Mouse (Mus musculus): ENCODE results near the gene Arhgef12.
A peak's percentile ranks its signal among the peaks of the same experiment; 100 is the strongest.

Arhgef12 gene

DNA sequence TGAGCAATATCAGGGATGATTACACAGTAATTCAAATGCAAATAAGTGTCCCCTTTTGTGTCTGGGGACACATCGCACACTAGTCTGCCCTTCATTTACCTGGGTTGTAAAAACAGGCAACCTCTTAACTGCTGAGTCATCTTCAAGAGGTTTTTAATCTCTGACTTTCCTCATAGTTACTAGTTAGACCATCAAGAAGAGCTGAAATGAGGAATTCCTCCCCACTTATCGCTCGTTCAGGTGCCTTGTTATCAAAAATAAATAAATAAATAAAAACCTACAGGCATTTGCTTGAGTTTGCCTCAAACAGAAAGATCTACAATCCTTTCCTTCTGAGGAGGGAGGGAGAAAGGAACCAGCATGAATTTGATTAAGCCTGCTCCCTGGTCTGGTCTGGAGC, 1.7 kb upstream of the Arhgef12 start:
- DNase-seq (ENCODE audit: low spot score): no peak

DNA sequence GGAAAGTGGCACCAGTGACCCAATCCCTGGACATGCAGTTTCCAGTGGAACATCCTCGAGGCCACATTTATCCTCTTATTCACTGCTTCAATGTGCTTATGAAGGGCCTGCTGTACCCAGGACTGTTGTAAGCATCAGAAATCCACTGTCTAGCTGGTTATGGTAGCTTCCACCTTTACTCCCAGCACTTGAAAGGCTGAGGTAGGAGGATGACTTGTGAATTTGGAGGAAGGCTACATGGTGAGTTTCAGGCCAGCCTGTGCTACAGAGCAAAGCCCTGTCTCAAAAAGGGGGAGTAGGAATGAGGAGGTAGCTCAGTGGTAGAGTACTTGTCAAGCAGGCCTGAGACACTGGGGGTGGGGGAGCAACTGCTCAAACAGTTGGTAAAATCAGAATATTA, 1.0 kb upstream of the Arhgef12 start:
- DNase-seq (ENCODE audit: low spot score): no peak

DNA sequence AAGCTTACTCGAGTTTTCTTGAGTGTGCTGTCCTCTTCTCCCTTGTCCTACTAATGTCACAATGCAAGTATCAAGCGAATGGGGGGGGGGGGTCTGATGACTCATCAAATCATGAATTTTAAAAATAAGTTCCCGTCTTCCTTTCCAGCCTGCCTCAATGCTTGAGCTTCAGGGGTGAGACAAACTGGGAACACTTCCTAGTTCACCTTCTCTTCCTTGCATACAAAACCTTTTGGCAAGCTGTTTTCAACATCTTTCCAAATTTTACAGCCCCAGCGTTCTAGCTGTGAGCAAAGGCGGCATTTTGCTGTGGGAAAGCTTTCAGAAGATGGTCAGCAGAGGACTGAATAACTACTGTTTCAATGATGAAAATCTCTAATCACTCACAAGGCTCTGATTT, 516 bp upstream of the Arhgef12 start:
- no peak for DNase-seq (ENCODE audit: low spot score)

DNA sequence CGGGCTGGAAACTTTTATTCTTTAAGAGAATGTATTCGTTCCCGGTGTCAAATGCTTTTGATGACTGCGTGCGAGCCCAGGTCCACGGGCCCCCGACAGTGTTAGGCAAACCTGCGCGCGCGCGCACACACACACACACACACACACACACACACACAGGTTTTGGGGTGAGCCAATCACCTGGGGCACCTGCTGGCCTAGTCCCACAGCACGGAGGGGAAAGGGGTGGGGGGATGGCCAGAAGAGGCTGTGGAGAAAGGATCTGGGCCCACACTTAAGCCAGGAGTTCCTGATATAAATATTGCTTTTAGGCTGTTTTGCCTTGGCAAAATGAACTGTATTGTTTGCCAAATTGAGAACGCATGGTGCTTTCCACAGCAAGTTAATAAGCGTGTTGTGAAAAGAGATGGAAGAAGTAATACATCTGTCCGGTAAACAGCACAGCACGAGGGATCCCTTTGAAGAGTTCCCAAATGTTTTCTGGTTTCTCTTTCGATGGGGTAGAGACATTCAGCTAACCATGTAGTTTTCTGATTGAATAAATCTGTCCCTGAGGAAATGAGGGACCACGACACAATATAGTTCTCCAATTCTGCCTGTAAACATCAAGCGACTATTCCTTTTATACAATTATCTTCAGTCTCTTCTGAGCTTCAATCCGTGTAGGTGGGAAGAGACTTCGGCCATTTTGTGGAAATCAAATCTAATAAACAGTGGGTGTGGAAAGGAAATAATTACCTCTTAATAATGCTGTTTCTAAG, 433 bp downstream of the Arhgef12 start:
- no peak for DNase-seq (ENCODE audit: low spot score)

DNA sequence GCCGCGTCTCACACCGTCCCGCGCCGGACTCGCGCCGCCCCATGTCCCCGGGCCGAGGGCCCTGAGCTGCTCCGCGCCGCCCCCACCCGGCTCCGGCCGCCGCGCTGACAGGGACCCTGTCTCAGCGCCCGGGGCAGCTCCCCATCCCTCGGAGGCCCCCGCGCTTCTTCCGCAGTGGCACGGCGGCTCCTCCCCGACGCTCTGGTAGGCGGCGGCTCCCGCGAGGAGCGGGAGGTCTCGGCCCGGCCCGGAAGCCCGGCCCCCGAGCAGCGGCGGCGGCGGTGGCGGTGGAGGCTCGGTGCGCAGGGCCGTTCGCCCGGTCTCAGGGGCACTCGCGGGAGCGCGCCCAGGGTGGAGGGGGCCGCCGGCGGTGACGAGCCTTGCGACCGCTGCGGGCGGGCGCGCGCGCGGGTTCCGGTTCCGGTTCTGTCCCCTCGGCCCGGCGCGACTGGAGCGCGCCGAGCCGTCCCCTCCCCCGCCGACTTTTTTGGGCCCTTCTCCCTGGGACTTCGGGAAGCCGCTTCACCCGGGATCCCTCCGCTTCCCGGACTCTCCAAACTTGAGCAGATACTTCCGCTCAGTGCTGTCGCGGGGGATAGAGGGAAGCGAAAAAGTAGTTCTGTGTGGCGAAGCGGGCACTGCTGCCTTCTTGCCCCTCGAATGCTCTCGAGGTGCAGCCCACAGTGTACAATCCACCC, 1.2 kb downstream of the Arhgef12 start:
- DNase-seq (ENCODE audit: low spot score): peak; percentile 83

DNA sequence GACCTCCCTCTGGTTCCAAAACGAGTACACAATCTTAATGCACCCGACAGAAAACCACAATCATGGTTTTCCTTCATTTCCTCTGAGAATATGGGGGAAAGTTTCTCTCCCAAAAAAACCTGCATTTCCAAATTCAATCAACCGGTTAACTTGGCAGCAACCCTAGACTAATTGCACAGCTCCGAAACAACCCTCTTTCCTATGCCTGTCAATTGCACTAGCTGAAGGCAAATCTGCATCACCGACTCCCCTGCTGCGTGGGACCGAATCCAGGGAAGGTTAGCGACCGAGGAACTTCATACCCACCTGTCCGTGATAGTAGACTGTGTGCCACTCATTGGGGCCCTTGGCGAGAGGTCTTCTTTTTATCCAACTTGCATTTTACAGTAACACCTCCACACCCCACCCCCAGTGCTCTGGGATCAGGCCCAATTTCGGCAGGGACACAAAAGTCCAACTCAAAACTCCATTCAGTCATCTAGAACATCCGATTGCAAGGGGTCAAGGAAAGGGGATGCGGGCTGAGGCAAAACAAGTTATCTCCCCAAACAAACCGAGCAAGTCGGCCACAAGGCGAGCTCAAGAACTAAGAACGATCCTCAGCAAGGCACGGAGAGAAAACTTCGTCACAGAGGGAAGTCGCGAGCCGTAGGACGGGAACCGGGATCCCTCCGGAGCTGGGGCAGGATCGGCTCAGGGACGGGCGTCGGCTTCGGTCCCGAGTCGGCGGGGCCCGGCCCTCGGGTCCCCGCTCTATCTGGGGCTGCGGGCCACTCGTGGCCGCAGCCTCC, 2.0 kb downstream of the Arhgef12 start:
- no peak for DNase-seq (ENCODE audit: low spot score)

DNA sequence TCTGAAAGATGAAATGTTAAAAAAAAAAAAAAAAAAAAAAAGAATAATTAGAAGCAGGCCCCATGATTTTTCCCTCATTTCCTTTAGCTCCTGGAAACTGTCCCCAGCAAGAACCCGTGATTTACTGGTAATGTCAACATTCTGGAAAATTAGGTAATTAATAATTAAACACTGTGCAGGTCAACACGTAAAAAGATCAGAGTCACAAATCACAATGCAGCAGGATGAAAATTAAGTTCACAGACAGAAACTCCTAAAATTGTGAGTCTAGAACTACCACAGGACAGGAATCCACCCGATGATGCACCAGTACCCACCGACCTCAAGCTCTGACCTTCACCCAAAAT, 2.5 kb downstream of the Arhgef12 start:
- no peak for DNase-seq (ENCODE audit: low spot score)

DNA sequence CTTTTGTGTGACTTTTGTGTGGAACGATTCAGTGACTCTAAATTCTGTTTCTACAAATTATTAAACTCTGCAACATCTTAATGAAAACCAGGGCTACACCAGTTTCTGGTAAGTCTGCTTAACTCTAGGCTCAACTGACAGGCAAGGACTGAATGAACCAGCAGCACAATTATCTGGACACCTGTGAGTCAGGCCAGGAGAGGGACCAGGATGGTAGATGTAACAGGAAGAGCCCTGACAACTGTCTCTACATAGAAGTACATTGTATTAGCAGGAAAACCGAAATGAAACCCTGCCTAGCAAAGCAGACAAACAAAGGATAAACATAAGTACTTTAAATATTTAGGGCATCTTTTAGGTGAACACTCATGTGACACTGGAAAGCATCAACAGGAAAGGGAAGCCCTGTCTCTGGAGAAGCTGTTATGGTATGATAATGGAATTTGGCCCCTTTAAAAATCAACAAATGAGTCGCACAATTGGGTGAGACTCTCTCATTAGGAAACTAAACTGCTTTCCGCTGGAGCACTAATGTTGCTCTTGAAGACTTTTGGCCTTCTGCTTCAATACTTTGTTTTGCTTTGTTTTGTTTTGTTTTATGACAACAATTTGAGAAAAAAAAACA, 3.3 kb downstream of the Arhgef12 start:
- no peak for DNase-seq (ENCODE audit: low spot score)

DNA sequence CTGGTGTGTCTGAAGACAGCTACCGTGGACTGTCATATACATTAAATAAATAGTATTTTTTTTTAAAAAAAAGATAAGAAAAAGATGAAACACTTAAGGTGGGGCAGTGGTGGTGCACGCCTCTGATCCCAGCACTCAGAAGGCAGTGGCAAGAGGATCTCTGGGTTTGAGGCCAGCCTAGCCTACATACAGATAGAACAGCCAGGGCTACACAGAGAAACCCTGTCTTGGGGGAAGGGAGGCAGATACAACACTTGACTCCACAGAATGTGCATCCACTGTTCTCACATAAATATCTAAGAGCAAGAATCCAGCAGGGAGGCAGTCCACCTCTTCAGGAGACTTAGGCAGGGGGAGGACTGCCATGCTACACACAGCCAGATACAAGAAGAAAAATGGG, 4.1 kb downstream of the Arhgef12 start:
- no peak for DNase-seq (ENCODE audit: low spot score)

DNA sequence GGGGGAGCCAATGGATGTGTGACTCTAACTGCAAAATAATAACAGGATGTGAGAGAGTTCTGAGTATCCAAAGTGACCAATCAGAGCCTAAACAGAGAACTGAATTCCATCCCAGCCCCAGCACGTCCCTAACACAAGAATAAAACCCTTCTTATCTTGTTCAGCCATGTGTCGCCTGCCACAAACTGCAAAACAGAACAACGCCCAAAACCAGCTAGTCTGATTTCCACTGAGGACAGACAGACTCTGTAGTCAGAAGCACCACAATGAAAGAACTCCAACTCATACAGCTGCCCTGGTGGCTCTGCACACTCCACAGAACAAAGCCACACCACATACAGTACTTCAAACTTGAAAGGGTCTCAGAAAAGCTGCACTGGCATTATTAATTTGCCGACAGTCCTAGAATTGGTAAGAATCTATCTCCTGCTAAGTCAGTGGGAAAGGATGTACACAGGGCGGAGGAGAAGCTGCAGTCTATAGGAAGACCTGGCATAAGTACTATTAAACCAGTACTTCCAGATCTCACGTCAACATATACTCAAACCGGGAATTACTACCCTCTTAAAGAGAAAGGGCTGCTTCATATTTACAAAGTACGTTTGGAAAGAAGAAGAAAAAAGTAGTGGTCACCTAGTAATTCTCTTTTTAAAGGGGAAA, 5.0 kb downstream of the Arhgef12 start:
- no peak for DNase-seq (ENCODE audit: low spot score)

DNA sequence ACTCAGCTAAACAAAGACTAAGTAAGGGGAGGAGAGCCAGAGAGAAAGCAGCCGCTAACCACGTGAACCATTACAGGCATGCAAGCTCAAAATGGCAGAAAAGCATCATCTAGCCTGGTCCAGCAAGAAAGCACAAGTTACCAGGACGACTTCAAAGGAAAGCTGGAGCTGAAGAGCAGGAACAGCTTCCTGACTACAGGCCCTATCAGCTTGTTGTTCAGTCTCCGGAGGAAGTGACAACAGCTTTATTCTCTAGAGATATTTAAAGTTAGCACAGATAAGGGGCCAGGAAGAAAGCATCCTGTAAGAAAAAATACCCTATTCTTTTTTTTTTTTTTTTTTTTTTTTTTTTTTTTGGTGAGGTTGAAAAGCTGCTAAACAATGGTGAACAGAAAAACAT, 8.1 kb downstream of the Arhgef12 start:
- no peak for DNase-seq (ENCODE audit: low spot score)

DNA sequence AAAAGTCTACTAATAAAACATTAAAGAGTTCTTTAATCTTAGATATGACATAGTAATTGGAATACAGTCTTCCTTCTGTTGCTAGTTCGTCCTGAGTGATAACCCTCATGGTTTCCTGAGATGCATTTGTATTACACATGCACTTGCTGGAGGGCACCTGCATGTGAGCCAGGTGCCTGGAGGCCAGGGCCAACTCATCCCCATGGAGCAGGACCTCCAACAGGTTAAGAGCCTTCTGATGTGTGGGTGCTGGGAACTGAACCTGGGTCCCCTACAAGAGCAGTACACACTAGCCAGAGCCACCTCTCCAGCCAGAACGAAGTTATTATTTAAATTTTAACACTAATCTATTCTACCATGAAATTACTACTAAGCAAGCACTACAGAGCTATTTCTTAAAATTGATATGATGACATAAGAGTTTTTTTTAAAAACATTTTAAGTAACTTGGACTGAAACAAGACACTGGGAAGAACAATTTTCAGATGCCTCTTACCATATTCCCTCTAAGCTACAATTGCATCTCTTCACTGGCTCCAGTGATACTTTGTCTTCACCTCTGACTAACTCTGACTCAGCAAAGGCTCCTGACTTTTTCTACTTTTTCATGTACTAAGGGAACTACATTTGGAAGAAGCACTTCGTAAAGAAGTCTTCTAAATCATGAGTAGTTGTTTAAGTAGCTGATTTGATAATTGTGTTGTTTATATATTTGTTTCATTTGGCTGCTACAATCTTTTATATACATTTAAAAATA, 9.1 kb downstream of the Arhgef12 start:
- DNase-seq (ENCODE audit: low spot score): no peak

DNA sequence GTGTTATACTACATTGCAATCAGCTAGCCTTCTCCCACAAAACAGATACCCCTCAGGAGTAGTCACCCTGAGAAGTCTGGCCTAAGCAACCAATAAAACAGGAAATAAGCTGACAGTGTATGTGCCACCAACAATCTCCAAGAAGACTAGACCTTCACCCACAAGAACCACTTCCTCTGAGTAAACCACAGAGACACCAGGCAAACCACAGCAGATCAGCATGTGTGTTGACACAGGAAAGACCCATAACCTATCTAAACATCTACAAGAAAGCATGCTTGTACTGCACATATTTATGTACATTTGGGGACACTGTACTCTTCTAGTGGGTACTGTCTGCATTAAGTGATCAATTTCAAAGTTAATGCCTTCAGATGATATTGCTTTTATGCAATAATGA, 10.7 kb downstream of the Arhgef12 start:
- DNase-seq (ENCODE audit: low spot score): no peak

DNA sequence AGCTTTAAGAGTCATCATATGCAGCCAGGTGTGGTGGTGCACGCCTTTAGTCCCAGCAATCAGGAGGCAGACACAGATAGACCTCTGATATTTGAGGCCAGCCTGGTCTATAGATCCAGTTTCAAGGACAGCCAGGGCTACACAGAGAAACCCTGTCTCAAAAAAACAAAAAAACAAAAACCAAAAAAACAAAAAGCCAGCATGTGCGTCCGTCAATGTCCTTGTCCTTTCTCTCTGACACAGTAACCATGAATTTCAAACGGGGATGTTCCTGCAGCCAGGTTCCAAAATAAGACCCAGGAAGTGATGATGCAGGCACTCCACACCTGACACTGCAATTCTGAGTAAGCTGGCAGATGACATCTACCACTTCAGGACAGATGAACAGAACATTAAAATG, 12.2 kb downstream of the Arhgef12 start:
- no peak for DNase-seq (ENCODE audit: low spot score)

DNA sequence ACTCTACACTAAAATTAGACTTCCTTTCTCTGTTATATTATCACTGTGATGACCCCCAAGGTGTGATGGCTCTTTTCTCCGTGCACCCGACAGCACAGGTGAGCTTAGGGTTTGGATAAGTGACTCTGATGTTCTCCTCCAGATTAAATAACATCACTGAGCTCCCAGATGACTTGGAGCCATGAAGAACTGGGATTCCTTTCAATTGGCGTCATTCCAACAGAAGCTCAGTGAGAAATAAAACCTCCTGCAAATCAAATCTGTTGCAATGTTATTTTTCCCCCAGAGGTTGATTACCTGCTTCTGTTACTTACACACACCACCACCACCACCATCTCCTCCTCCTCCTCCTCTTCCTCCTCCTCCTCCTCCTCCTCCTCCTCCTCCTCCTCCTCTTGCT, 13.2 kb downstream of the Arhgef12 start:
- no peak for DNase-seq (ENCODE audit: low spot score)

DNA sequence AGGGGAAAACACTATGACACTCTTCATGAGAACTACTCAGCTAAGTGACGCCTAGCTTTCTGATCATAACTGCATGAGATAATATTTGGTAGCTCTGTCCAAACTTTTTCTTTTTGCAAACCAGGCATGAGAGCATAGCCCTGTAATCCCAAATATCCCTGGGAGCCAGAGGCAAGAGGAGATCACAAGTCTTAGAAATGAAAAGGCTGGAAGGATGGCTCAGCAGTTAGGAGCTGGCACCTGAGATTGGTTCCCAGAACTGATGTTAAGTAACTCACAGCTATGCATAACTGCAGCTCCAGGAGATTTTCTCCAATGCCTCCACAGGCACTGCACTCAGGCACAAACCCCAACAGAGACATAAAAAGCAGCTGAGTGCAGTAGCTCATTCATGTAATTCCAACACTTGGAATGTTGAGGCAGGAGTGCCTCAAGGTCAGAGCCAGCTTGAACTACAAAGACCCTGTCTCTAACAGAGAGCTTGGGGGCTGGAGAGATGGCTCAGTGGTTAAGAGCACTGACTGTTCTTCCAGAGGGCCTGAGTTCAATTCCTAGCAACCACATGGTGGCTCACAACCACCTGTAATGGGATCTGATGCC, 21.3 kb downstream of the Arhgef12 start:
- no peak for DNase-seq (ENCODE audit: low spot score)

DNA sequence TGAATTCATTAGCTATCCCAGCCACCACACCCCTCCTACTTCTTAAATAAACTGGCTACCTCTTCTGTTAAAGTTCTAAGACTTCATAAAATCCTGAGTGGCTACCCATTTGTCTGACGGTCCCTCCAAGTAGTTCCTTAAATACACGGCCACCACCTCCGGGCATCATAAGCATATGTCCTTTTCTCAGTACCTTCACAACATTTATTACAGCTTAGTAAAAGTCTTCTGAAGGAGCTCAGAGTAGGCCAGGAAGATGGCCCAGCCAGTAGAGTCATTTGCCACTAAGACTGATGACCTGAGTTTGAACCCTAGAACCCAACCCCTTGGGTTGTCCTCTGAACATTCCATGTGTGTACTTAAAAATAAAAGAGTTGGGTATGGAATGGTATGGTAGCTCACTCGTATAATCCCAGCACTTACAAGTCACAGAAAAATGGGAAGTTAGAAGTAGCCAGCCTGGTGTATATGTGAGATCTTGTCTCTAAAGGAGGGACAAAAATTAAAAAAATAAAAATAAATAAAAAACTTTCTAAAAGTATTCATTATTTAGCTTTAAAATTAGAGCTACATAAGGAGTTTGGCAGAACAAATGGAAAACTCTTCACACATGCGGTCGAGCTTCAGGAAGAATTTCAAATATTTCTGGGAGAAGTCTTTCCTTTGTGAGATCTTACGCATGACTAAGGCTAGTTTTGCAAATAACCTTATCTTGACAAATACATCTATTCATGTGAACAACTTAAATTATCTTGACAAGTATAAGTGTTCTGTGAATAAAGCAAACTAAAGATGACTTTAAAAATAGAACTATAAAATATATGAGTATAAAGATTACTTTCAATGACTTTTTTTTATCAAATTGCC, 22.3 kb downstream of the Arhgef12 start:
- no peak for DNase-seq (ENCODE audit: low spot score)

DNA sequence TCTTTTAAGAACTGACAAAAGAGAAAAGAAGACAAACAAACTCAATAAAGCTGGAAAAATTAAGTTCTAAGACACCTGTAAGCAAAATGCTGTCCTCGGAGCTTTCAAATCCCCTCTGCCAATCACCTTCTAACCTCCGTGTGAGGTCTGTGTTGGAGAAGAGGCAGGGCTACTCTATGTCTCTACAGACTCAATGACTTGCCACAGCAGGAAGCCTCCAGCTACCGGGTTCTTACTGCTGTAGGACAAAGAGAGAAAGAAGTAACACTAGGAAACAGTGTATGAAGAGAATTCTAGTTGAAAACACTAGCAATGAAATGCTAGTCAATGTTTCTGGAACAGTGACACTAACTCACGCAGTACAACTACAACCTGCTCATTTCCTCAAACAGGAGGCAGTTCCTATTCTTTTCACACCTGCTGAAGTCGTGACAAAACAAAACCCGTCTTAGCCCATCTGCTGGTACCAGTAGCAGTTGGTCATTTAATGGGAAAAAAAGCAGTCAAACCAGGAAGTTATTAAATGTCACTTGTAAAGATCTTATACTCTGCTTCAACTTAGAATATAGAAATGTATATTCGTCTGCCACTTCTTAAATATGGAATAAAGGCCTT, 23.5 kb downstream of the Arhgef12 start:
- no peak for DNase-seq (ENCODE audit: low spot score)

DNA sequence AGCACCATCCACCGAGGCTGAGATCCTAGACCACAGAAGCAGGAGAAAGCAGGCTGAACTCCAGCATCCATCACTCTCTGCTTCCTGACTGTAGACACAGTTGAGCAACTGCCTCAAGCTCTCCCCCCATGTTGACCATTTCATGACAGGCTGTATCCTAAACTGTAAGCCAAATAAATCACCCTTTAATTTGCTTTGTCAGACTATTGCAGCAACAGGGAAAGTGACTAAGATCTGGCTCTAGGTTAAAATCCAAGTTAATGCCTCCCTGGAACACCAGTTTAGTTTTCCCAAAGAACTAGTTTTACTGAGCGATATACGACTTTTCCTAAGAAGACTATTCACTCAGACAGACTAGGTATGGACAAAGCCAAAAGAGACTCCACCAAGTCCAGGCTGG, 28.3 kb downstream of the Arhgef12 start:
- DNase-seq (ENCODE audit: low spot score): no peak

DNA sequence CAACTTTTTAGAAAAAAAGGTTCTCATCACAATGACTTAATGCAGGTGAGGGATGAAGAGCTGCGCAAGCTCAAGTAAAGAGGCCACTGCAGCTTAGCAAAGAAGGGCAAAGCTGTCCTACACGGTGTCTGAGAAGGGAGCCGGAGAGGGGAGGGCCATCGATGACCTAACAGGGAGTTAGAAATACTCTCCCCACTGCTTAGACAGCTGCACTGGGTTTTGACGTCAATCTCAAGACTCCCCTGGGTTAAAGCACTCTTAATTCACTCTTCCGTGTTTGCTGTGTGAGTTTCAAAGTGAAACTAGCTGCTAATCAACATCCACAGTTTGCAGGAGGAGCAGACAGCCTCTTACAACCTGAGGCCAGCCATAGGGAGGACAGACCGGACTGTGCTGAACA, 30.9 kb downstream of the Arhgef12 start:
- no peak for DNase-seq (ENCODE audit: low spot score)

All from left cerebral cortex, adult 11 months (tissue).